Mouse (Mus musculus) heart, adult 18-20 months (tissue): ENCODE measurements at regions not wholly inside any gene's neighbourhood (a gene's known extent, or its start where the extent isn't known, plus 50 kb on each side); places are given as distances from the start of the nearest gene placed in this dataset.

Source experiments
- DNase-seq, 2 experiments: peaks; one replicate each; pipeline ENCODE4 v3.0.0; 2021 to 2022; ENCODE audit warnings: mixed read lengths in 1 of 2

DNA sequence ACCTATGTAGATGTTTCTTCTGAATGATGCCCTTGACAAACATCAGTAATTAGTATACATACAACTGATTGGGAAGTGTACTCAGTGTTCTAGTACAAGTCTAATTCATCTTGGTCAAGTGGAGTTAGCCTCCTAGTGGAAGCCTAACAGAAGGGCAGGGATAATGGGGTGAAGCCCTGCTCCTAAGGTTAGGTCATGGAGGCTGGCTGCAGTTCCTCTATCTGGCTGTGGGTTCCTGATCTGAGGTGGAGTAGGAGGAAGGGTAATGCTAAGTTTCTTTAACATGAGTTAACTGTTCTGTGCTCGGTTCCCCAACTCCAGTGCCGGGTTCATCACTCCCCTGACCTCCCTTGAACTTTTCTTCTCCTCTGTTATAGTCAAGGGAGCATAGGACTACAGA, 281.1 kb upstream of the Tle3 start:
- DNase-seq = no peak

DNA sequence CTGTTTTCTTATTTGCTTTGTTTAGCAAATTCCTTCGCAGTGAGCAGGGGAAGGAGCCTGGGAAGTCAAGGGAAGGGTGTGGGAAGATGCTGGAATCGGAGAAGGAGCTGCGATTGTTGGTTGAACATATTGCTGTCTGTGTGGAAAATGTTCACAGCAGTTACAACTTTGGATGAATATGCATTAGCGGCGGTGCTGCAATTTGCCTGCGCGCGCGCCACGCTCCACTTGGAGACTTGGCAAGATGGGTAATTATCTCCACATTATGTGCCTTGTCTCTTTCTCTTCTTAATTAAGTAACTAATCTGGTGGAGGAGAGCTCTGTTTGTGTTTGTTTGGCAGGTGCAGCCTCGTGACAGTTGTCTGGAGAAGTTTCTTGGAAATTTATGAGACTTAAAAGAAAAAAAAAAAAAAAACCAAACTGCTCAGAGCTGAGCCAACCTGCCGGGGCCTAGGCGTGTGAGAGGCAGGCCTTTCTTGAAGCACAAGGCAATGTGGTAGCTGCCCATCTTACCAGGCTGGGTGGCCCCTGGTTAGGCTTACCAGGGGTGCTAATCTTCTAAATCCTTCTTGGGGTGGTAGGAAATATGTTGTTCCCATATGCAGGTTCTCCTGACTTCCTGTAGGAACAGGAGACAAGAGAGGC, 279.2 kb upstream of the Tle3 start:
- DNase-seq = no peak

DNA sequence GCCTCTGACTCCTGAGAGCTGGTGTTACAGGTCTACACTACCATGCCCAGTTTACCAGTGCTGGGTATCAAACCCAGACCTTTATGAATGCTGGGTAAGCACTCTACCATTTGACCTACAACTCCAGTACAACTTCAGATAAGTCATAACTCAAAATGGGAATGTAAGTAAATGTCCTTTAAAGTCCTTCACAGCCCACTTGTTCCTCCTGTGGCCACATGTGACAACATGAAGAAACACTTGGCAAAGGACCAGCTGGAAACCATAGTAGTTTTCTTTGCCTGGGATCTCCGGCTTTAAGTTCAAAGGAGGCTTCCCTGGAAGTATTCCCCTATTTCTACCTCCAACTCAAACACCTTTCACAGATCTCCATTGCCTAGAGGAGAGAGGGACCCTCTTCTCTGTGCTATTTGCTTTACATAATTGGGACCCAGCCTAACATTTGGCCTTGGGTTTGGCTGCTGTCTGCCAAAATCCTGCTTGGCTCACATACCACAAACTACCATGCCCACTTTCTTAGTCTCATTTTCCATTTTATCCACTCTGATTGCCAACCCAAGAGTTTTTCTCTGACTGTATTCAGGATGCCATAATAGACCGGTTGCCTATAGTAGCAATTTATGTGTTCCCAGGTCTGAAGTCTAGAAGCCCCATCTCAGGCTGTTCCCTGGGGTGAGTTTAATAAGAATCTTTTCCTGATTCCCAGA, 276.9 kb upstream of the Tle3 start:
- DNase-seq = no peak

DNA sequence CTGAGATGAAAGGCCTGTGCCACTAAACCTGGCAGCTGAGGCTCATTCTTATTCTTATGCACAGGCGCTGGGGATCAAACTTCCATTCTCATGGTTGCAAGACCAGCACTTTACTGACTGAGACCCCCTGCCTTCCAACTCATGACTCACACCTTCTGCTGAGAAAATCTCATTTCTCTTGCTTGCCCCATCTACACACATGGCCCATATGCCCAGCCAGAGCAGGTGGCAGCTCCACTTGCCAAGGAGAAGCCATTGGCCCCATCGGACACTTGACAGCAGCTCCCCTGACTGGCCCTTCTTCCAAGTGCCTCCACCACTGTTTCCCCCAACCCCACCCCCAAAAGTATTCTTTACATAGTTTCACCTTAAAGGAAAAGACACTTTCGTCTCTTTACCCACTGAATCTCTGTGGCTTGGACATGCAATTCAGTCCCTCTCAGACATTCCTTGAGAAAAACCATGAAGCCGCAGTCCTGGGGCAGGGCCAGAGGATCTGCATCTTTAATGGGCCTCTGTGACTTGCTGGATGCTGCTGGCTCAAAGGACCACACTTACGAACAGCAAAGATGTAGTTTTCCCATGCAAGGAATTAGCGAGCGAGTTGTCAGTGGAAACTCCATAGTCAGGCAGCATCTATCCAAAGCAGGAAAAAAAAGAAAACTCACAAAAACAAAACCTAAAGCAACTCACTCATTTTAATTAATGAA, 270.3 kb upstream of the Tle3 start:
- no peak for DNase-seq

DNA sequence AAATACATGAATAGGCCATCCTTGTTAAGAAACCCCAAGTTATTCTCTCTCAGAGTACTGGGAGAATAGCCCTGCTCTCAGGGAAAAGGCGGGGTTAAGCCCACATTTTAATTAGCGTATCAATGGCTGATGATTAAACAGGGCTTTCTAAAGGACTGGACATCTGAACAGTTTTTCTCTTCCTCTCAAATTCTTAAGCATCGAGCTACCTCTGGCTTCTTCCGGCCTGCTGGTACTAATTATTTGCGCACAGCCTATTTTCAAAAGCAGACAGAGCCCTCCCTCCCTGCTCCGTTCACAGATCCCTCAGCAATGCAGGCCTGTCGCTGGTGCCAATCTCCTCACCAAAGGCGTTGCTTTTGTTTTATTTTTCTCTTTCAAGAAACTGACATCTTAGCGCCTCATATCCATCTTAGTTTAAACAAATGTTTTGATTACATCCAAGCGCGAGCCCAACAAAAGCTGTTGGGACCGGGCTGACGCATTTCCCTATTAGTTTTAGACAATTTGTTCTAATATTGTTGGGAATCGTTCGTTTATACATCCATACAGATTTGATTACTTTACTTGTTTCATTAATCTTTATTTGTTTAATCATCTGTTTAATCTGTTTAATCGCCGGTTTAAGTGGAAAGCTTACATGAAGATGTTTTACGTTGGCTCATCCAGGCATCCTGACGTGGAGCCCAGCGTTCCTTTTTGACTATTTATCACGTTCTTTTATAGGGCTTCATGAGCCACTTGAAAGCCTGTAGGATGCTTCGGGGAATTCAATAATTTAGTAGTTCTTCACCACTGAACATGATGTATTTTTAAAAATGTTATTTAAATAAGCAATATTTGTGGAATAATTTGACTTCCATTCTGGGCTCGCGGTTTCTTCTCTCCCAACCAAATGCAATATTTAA, 269.5 kb upstream of the Tle3 start:
- no peak for DNase-seq

DNA sequence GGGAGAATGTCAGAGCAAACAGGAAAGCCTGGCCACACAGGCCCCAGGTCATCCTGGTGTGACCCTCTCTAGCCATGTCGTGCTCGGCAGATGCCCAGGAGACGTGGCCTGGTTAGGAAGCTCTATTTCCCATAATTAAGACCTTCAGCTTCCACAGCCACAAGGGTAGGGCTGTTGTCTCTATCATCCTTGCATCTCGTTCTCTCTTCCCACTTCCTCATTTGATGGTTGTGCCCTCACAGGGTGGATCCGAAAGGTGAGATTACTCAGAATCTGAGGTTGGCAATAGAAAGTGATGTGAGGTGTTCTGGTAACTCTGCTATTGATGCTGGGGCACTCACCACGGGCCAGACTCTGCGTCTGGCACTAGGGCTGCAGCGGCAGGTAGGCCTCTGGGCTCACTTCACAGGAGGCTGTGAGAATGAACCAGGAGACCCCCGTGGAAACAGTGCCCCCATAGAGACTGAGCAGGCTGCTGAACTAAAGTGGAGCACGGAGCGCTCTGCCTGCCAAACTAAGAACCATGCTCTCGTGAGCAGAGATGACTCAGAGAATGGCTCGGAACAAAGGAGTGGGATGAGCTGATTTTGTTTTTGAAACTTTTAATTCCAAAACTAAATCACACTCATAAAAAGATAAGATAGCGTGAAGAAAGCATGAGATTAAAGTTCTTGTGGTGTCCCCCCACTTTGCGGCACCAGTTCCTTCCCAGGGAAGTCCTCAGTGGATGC, 266.5 kb upstream of the Tle3 start:
- DNase-seq = no peak

DNA sequence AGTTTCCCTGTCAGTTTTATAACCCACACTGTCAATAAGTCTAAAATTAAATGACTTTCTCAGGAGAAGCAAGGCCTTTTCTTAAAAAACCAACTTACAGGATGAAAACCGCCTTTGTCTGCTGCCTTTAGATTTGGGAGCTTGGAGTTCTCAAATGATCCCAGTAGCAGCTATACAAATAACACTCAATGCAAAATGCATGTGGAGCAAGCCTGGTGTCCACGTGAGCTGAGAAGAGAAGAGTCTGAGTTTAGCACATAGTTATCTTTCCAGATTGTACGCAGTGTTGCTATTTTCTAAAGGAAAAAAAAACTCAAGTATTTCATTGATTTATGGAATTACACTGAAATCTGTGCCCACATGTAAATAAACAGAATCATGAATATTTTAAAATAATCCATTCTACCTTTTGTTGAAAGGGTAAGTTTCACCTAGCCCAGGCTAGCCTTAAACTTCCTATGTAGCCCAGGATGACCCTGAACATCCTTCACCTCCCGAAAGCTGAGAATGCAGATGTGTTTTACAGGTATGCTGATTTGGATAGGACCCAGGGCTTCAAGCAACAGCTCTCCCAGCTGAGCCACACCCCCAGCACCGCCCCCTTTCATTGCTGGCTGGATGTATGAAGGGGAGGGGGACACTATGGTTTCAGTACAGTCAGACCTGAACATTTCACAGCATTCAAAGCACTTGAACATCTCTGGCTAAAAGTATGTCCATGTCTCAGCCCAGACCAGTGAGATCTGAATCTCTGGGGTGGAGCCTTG, 262.5 kb upstream of the Tle3 start:
- DNase-seq = no peak

DNA sequence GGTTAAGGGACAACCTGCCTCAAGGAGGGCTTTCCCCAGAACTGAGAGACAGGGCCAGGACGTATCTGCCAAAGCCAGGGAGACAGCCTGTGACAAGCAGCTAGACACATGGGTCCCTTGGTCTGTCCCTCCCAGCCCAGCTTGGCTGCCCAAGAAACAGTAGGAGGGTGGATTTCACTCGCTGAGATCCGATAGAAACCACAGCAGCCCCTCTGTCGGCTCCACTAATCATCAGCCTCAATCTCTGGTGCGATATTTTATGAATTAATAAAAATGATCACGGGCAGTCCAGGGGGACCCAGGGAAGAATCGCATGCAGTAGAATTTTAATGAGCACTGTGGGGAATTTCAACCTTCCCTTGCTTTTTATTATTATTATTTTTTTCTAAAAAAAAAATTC, 261.0 kb upstream of the Tle3 start:
- no peak for DNase-seq

DNA sequence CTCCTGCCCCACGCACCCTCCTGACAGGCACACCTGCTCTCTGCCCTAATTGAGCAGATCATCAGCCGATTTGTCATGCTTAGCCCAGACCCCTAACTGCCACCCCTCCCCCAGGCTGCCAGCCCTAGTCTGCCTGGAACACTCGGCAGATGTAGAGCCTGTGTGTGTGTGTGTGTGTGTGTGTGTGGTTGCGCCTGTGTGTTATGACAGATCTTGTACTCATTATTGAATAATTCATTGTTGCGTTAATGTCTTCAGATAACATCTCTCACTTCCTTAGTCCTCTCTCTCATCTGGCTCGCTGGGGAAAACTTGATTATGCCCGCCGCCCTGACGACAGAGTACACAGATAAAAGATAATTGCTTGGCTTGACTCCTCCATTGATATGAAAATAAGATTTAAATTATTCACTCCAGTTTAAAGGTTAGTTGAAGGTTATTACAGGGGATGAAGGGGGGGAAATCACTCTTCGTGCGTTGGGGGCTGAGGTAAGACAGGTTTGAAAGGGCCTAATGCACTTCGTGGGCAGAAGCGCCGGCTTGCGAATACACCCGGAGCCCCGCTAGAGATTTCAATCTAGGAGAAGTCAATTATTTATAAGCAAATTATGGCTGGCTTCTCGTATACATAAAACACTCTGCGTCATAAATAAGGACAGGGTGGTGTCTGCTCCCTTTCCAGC, 260.3 kb upstream of the Tle3 start:
- no peak for DNase-seq

DNA sequence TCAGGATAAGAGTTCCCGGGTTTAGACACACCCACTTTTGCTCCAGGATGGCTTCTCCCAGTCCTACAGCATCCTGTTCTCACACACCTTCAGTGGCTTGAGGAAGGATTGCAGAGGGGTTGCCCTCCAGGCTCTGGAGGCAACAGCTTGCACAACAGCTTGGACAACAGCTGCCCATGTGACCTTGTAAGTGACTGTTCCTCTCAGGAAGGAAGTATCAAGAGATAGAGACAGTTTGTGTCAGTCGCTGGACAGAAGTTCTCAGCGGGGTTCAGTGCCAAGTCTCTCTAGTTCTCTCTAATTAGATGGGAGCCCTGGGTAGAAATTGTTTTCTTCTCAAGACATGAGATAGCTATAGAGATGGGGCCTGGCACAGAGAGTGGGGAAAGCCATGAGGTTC, 252.9 kb upstream of the Tle3 start:
- peak in 1 of 2 experiments; percentile 21 for DNase-seq

DNA sequence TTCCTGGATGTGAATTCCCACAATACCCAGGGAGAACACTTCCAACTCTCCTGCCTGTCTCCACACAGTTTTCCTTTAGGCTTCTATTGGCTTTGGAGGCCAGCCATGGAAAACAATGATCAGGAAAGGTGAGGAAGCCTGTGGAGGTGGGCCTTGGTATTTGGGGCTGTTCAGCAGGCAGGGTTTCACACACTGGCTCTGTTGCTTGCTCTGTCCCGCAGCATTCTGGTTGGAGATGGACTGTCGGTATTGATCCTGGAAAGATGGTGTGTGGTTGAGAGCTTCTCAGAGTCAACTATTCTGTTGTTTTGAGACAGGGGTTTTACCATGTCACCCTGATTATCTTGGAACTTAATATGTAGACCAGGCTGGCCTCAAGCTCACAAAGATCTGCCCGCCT, 251.6 kb upstream of the Tle3 start:
- no peak for DNase-seq

DNA sequence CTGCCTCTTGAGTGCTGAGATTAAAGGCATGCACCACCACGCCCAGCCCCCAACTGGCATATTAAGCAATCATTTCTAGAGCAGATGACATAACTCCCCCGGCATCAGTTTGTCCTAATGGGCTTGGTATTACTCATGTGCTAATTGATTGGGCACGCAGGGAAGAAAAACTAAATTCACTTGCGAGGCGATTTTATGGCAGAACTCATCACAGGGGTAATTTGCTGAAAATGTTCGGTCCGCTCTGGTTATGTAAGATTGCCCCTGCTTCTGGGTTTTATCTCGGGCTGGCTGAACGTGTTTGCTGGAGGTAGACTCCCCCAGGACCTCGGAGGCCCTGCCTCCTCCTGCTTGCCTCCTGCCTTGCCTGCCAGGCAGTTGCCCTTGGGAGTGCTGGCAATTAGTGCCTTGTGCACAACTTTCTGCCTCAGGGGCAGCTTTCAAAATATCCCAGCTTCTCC, 251.2 kb upstream of the Tle3 start:
- peak in 1 of 2 experiments; percentile 11 for DNase-seq

DNA sequence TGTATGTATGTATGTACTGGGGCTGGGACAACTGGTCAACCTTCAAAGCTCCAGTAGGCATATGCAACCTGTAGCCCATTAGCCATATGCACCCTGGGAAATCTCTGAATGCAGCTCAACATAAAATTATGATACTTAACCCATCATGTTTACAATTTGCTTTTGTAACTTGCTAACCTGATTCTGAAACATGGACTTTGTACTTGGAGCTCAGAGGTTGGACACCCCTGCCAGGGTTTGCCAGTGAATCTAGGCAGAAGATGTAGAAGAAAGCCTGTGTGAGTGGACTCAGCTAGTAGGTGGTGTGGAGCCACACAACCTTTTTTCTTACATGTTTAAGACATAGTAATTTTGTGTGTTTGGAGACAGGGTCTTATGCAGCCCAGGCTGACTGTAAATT, 248.7 kb upstream of the Tle3 start:
- DNase-seq = no peak

DNA sequence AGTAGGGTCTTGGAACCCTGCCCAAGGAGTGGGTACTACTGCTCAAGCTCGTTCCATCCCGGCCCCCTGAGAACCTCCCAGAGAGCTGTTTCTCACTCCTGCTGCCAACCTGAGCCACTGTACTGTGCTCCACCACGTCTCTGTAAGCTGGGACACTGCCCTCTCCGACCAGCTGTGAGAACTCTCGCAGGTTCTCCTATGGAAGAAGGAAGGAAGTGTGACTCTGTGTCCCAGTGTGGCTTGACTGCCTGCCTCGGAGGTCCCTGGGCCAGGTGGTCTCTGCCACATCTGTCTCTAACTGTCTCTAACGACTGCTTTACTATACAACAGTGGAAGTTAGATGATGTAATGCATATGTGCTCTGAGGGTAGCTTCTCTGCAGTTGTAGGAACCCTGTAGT, 246.4 kb upstream of the Tle3 start:
- DNase-seq = no peak

DNA sequence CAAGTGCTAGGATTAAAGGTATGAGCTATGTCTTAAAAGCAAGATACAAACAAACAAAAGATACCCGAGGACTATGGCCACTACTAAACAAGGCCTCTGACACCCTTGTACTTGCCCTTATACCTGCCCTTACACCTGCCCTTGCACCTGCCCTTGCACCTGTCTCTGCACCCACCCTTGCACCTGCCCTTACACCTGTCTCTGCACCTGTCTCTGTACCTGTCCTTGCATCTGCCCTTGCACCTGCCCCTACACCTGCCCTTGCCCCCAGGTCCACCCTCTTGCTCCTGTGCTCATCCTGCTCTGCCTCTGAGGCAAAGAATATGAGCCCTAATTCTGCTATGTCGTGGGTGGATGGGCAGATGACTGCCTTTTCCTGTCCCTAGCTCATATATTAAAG, 244.1 kb upstream of the Tle3 start:
- no peak for DNase-seq

DNA sequence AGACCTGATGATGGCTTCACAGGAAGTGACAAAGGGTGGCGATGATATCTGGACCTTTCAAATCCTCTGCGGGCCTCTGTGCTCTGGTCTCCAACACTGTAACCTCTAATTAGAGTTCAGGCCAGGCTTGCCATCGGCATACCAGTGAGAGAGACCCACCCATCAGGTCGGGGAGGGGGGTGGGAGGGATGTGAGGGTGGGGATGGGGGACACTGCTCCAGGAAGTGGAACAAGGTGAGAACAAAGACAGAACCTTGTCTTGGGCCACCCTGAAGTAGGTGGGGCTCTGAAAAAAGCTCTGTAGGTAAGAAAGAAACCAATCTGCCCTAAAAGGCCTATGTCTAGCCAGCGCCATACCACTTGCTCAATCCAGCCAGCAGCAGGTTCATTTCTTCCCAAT, 243.0 kb upstream of the Tle3 start:
- no peak for DNase-seq

DNA sequence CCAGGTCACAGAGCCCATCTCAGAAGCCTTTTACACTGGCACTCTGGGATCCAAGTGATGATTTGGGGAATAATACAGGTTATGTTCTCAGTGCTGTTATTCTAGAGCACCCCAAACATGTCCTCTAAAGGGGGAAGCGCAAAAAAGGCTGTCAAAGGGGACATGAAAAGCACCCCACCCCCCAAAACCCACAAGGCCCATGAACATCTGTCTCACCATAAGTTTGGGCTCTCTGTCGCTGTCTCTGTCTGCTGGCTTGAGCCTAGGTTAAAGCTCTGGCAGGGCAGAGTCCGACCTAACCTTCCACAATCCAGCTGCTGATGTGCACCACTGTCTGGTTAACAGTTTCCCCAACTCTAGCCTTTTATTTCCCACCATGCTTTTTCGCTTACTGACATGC, 241.3 kb upstream of the Tle3 start:
- DNase-seq = no peak

DNA sequence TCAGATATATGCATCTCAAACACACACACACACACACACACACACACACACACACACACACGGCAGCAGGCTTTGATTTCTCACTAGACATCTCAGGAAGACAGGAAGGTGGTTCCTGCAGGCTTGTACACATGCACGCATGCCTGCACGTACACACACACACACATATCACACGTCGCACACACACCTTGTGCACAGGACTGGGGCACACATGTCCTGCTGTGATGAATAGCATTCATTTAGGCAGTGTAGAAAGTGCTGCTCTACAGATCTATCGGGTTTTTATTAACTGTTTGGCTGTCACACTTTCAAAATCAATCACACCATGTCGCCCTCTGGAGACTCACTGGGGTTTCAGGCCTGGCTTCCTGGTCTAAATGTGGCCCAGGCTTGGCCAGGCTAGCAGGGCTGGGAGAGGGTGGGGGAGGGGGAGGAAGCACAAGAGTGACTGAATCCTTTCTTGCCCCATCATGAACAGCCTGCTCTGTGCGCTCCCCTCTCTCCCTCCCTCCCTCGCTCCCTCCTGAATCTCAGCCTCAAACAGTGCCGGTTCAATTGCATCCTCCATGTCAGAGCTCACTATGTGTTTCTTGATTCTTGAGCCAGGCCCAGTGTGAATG, 236.8 kb upstream of the Tle3 start:
- DNase-seq = no peak

DNA sequence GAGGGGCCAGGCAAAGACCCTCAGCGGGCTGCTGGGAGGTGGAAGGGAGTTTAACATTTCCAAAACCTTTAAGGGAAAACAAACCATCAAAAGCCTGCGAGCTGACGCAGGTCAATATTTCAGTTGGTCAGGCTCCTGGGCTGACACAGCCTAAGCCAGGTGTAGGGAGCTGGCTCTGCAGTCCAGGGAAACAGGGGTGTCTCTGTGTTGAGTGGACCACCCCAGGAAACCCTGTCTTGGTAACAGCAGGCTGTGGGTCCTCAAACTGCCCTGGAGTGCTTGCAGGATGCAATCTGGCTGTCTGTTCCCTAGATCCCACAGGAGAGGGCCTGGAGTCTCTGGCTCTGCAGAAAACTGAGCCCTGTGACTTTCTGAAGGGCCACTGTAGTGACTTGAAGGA, 236.2 kb upstream of the Tle3 start:
- no peak for DNase-seq
